Mouse (Mus musculus) embryo, embryonic 11 days (tissue): Measurements from ENCODE around the gene Hecw2.

Experiments used
- DNase-seq: peaks from one replicate; pipeline ENCODE4 v3.0.0-alpha.2; 2015

Gene Hecw2

DNA sequence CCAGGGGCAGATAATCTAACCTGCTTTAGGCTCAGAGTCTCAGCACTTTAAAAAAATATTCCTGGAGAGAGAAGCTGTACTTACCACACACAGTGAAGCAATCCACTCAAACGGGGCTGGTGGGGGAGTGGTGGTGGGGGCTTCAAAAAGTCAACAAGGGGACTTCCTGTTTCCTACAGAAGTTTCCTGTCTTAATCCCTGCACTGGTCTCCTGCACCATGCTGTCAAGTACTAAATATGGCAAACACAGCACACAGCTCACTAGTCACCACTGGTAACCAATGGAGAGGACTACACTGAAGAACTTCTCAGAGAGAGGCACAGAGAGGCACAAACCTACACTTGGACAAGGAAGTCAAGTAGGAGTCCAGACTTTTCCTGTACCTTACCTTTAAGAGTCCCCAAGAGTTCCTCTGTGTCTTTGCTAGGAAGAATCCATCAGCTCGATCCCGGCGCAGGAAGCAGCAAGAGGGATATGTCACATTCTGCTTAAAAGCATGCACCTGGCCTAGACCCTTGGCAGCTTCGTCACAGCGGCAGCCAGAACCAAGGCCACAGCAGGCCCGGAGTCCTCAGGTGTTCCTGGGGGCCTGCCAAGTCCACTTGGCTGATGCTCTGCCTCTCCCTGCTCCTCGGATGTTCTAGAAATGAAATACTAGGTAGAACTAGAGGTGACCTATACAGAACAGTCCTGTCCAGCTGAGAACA lies 217.0 kb downstream of the Hecw2 start:
- DNase-seq, result no peak

- DNase-seq, result no peak
Observed at GRCm38 (mm10) chr1:53976721-53977120, 218.2 kb downstream of the Hecw2 start.

DNA sequence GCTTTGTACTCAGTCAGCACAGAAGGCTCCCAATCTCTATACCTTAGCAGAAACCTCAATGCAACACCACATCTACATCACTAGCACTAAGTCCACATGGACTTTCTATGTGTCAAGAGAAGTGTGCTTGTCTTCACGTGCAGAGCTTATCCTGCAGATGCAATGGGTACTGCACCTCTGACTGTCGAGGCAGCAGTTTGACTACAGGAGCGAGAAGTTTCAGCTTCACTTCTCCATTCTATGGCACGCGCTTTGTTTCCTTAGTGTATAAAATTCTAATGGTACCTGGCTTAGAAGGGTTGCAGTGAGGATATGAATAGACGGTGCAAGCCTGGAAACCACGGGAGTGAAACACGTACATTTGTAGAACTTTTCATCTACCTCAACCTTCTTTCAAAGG lies 218.9 kb downstream of the Hecw2 start:
- no peak for DNase-seq

DNA sequence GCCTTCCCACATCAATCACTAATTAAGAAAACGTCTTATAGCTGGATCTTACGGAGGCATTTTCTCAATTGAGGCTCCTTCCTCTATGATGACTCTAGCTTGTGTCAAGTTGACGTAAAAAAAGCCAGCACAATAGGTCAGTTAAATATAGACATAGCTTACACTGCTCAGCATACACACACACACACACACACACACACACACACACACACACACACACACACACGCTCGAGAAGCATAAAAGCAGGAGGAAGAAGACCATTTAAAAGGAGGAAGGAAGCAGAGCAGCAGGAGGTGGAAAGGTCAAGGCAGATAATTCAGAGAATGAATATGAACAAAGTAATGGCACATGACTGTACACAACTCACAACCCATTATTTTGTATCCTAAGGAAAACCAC lies 220.0 kb downstream of the Hecw2 start:
- no peak for DNase-seq

DNA sequence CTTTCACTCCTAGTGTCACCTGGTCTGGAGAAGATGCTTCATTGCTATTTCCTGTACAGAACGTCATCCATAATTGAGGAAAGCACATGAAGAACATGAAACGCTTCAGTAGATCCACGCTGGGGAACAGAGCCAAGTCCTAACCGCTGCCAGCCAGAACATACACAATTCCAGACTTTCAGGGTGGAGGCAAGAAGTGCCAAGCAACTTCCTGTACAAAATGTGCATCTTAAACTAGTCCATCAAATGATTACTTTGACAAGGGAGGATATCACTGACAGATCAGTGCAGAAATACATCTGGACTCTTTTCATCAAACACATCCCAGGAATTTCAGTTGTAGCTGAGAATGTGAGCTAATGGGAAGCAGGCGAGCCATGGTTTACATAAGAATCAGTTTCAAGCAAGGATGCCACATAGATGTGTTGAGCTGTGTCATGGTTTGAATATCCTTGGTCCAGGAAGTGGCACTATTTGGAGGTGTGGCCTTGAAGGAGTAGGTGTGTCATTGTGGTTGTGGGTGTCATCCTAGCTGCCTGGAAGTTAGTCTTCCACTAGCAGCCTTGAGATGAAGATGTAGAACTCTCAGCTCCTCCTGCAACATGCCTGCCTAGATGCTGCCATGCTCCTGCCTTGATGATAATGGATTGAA lies 224.5 kb downstream of the Hecw2 start:
- DNase-seq, result no peak

DNA sequence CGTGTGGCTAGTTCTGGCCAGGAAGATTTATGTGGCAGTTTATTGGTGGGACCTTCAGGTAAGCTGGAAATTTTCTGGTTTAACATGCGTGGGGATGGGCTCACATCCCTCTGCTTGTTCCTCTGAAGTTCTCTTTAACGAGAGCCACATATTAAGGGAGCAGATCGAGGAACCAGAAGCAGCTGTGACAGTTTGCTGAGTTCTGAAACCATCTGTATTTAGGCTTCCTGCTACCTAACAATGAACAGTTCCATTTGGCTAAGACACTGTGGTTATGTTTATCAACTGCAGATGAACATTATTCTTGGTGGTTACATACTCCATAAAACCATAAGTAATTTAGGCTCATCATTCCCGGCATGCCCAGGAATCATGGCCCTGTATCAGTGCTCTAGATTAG lies 242.6 kb downstream of the Hecw2 start:
- DNase-seq, result no peak

DNA sequence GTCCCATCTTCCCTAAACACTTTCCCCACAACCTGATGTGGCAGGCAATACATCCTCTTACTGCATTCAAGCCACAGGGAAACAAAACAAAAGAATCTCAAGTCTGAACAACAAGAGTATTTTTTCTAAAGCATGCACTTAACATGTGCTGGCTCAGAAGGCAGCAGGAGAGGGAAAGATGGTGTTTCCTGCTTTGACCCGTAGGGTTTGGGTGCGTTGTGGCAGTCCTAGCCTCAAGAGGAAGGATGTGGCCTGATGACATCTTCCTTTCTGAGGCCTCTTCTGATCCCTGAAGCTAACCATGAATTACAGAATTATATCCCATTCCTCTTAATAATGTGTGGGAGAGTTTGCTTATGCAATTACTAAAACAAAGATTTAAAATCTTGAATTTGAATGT lies 249.2 kb downstream of the Hecw2 start:
- DNase-seq, result no peak

DNA sequence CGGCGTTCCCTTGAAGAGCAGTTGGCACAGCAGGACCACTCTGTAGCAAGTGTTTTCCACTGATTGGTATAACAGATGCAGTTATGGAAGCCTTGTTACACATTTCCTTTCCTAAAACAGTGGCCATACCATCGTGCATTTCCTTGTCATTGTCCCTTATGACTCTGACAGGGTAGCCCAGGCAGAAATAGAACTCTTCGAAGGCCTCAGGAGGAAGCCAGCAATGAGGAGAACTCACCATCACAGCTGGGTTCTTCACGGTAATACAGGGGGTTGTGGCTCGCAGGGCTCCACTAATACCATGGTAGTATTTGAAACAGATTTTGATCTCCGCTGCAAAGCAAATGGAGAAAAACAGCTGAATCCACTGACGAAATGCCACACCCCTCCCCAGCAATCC lies 252.5 kb downstream of the Hecw2 start:
- DNase-seq, result no peak

- DNase-seq, result no peak
Observed at GRCm38 (mm10) chr1:53941528-53941927, 253.4 kb downstream of the Hecw2 start.

GRCm38 (mm10) chr1:53940268-53941017 lies 254.5 kb downstream of the Hecw2 start:
- DNase-seq, result peak; percentile 43

- DNase-seq, result no peak
Observed at GRCm38 (mm10) chr1:53939291-53939690, 255.7 kb downstream of the Hecw2 start.

- no peak for DNase-seq
Observed at GRCm38 (mm10) chr1:53933308-53933707, 261.7 kb downstream of the Hecw2 start.

DNA sequence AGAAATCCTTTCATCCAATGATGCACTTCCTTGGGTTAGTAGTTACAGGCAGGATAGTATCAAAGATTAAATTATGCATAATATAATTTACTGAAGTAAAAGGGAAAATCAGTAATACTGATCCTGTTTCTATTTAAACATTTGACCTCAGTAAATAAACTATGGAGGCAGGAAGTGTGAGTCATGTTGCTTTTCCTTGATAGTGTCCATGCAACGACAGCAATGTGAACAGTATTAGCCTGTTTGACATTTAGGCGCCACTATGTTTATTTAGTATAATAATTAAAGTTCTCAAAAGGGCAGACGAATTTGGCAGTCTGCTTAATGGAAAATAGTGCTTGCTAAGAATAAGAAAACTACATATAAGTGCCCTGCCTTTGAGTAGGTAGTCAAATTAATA lies 263.7 kb downstream of the Hecw2 start:
- DNase-seq, result no peak

DNA sequence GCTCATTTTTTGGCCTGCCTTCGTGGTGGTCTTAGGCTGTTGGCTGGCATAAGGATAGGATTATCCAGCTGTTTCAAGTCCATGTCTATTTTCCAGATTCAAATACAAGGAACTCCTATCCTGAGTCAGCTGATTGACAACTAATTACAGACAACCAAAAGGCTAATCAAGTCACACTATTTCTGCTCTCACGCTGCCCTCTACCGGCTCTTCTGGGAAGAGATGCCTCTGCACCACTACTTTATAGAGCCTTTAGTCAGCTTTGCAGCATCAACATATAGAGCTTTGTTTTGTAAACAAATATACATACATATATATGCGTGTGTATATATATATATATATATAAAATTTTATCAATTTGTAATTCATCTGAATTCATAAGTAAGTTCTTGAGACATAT lies 267.4 kb downstream of the Hecw2 start:
- peak; percentile 54 for DNase-seq

DNA sequence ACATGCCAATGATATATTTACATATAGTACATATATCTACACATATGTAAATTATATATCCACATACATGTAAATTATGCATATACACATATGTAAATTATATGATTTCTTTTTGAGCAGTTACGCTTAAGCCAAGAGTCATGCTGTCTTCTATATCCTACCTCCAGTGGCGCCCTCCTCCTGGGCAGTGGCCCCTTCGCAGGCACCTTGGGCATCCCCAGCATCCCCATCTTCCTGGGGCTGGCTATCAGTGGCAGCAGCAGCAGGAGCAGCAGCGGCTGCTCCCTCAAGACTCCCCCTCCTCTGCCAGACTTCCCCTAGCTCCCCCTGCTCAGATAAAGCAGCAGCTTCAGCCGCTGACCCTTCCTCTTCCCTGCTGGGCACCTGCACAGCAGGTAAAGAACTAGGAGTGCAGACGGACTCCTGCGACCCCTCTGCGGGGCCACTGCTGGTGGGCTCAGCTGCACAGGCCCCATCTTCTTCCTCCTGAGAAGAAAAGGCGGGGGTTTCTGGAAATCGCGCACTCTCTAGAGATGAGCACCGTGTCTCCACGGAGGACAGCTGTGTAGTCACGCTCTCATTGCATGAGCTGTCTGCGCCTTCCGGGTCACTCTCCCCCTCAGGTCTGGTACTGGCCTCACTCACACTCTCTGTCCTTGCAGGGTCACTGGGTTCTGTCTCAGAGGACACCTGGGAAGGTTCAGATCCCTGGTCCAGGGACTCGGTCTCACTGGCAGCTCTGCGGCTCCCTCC lies 269.6 kb downstream of the Hecw2 start:
- no peak for DNase-seq

DNA sequence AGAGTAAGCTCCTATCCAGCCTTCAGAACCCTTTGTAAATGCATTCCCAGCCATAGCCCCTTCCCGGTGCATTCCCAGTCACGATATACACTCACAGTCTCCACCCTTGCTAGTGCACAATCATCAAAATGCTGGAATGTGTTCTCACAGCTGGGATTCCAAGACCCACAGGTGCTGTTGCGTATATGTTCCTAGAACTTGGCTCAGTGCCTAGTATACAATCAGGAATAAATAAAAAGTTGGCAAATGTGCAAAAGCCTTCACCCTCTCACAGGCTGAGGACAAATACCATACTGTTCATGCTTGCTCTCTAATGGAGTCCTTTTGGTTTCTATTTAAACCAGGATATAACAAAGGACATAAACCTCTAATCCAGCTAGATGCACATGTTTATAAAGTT lies 283.1 kb downstream of the Hecw2 start:
- no peak for DNase-seq

GRCm38 (mm10) chr1:53910251-53910650 lies 284.7 kb downstream of the Hecw2 start:
- DNase-seq, result no peak

DNA sequence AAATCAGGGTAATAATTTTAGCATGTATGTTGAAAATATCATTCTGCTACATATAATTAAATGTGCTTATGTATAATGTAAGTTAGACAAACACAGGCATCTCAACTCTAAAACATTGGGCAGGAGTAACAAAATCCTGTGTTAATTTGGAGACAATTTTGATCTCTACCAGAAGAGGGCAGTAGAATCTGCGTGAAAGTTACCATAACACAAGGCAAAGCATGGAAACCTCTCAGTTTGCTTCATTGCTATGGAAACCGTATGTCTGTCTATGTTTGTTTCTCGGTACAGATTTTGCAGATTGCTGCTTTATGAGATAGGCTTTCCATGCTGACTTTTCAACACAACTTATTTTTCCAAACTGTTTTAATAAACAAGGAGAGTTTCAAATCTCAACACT lies 285.9 kb downstream of the Hecw2 start:
- DNase-seq, result peak; percentile 75

- no peak for DNase-seq
Observed at GRCm38 (mm10) chr1:53906175-53906574, 288.8 kb downstream of the Hecw2 start.

GRCm38 (mm10) chr1:53900416-53900815 lies 294.6 kb downstream of the Hecw2 start:
- no peak for DNase-seq

- no peak for DNase-seq
Observed at GRCm38 (mm10) chr1:53894299-53894698, 300.7 kb downstream of the Hecw2 start.

DNA sequence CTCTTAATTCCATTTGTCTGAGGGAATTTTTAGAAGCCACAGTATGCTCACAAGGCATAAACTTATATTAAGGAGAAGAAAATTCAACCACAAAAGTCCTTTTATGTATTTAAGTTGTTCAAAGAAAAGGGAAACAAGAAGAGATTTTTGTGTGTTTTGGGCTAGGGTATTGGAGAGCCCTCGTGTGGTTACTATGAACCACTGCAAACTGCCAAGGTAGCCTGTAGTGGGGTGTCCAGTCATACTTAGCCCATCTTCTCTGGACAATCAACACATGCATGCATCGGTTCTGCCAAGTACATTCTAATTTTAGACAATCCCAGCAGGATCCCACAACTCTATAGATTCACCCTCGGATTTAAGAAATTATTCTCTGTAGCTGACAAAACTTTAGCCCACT lies 304.6 kb downstream of the Hecw2 start:
- peak; percentile 11 for DNase-seq

DNA sequence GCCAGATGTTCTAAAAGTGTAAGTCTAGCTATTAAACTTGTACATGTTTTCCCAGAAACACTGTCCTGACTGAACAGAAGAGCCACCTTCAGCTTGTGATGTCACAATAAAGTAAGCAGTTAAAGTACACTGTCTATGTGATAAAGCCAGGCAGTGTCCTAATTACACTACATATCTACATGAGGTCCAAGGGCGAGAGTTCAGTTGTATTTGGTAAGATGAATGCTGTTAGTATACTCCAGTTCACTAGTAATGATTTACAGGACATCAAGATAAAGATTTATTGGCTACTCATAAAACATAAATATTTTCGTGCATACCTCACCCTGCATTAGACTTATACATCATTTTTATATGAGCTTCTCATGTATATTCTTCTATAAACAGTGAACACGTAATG lies 305.2 kb downstream of the Hecw2 start:
- no peak for DNase-seq
